Mouse (Mus musculus): ENCODE results near the gene 4921509C19Rik. TPM values are rescaled to one million over a fixed set of nuclear protein-coding genes. Genes with fewer than 3 reads are reported as not detected.

The 4921509C19Rik gene
- total RNA-seq (2023; ENCODE audit: inconsistent age): not detected in 4 replicates

DNA sequence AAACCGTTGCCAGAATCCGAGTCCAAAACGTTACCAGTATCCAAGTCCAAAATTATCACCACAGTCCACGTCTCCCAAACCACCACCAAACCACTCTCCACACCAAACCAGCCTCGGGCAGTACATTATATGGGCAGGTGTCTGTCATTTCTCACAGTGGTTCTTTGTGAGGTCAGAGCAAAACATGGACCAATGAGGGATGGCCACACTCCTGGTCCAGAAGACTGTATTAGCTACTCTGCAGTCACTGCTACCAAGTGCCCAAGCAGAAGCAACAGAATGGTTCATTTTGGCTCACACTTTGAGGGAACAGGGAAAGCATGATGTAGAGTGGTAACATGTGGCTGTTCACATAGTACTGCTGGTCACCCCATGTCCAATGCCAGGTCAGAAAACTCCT is at the start of gene 4921509C19Rik:
Gene 4921509C19Rik (minus strand): TSS at position 101 of the 400 bp plus-strand sequence.

DNA sequence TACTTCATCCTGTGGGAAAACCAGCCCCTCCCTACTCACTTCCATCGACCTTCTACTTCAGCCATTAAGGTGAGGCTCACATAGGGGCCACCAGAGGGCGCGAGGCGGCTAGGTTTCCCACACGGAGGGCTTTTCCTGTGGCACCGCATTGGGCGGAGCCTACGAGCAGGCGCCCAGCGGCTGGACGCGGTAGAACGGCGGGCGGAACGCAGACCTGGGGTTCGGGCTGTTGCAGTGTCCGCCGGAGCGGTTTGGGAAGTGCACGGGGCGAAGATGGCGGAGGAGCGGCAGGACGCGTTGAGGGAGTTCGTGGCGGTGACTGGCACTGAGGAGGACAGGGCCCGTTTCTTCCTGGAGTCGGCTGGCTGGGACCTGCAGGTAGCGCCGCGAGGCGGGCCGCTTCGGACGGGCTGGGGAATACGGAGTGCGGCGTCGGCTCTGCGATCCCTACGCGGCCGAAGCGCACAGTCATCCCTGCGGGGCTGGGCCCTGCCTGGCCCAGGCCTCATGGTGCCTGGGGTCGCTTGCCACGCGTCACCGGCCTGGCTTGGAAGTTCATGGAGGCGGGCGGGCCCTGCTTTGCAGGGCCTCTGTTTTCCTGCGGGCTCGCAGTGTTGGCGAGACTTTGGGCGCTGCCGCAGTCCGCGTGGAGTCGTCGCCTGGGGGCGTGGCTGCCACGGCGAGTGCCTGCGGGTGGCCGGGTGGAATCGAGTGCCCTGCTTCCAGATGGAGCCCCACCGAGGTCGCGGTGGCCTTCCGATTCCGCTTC is 18.3 kb upstream of the 4921509C19Rik start, which contains the start of gene Nsfl1c:
Gene Nsfl1c (plus strand): TSS at position 148 of the 769 bp plus-strand sequence.

Other genes with a start within 250 kb of the 4921509C19Rik start
- gene Nsfl1c, start 18.0 kb upstream of the 4921509C19Rik start, total RNA-seq (2023; ENCODE audit: inconsistent age): 103 to 112 TPM (median 107 TPM) in 4 replicates
- 56.4 to 83.9 TPM (median 66.9 TPM) in 4 replicates for gene Fkbp1a, start 66.3 kb upstream of the 4921509C19Rik start, total RNA-seq (2023; ENCODE audit: inconsistent age)
- 1.4 to 2.3 TPM (median 1.6 TPM) in 4 replicates for gene Sdcbp2, start 96.5 kb upstream of the 4921509C19Rik start, total RNA-seq (2023; ENCODE audit: inconsistent age)
- gene Snph, start 156.4 kb upstream of the 4921509C19Rik start, total RNA-seq (2023; ENCODE audit: inconsistent age): 0.90 to 1.9 TPM (median 1.4 TPM) in 4 replicates
- not detected in 4 replicates for gene Rad21l, start 192.4 kb upstream of the 4921509C19Rik start, total RNA-seq (2023; ENCODE audit: inconsistent age)
- not detected in 4 replicates for gene Tmem74b, start 225.9 kb upstream of the 4921509C19Rik start, total RNA-seq (2023; ENCODE audit: inconsistent age)